Mouse (Mus musculus): ENCODE measurements around the gene Gtf2f2.
A peak's percentile ranks its signal among the peaks of the same experiment; 100 is the strongest.
"Not testable (repeated sequence)": the region's sequence is repeated elsewhere in the genome, so short reads cannot be mapped to it uniquely, and the experiment has no call there.

Gene Gtf2f2

DNA sequence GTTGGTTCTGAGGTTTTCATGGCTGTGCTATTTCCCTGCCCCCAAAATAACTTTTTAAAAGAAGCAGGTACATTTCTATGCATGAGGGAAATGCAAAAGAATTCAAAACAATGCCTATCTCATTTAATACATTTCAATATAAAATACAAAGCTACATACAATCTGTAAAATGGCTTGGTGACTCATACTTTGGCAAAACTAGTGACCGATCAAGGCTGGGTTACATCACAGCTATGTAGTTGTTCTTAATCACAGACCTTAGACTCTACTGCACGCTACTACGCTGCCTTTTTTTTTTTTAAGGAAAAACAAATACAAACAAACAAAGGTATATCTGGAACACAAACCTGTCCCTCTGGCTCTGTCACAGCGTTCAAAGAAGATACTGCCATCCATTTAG is 18.3 kb downstream of the Gtf2f2 start:
- DNase-seq = no peak

DNA sequence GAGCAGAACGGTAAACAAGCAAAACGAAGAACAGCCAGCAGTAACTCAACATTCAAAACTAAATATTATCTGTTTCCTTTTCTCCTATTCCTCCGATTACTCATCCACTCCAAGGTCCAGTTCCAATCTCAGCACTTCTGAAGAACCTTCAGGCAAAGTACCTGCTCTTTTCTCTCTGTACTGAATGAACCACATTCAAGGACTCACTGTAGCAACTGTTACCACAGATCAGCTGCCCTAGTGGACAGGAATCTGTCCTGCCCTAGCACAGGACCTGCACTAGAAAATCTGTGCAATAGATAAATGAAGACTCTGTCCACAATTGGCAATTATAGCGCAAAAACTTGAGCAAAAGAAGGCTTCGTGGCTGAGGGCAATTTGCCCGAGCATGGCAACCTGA is 19.7 kb downstream of the Gtf2f2 start:
- DNase-seq = no peak

DNA sequence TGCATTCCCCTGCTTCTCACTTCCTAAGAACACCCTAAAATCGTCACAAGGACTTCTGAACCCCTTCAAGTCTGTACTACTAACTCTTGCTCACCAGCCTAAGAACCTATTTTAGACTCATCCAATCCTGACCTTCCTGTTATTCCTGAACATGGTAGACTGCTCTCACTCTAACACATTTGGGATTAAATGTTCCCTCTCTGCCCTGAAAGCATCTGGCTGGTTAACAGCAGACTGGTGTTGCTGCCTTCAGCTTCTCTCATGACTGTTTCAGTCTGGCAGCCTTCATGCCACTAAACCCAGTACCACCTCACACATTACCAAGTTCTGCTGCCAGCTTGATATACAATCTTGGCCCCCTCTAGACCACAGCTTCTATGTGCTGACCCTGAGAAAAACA is 21.5 kb downstream of the Gtf2f2 start:
- no peak for DNase-seq

DNA sequence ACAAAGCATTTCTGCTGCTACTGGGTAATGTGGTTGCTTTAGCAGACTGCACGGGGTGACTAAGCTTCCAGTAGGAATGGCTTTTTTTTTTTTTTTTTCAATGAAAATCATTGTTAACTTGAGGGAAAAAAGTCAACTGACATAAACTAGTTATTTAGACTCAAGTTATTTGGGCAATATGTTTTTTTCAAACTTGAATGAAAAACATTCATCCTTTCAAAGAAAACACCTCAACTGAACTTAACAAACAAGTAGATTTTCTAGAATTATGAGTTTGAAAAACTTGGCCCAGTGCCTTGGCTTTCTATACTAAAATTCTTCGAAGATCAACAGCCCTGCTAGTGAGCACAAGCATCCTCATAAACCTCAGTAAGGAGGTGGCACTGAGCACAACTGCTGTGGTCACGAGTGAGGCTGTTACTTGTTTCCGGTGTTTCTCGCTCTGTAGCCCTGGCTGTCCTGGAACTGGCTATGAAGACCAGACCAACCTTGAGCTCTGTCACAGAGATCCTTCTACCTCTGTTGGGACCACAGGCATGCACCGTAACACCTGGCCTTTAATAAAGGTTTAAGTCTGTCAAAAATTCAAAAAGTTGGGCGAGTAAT is 23.7 kb downstream of the Gtf2f2 start:
- no peak for DNase-seq

DNA sequence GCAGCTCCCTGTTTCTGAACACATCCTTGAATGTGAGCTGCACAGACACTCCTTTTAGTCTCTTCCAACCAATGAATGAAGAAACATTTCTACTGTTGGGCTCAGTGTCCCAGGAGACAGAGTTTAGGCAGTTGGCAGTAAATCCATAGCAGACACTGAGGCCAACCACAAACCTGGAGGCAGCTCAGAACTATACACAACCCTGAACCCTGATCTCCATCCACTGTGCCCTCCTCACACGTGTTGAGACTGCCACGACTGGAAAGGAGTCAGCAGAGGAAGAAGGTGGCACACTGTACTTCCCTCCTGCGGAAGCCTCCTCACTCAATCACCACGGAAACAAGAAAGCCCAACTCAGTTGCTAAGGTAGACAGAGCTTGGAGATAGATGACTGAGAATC is 25.6 kb downstream of the Gtf2f2 start:
- DNase-seq = no peak

DNA sequence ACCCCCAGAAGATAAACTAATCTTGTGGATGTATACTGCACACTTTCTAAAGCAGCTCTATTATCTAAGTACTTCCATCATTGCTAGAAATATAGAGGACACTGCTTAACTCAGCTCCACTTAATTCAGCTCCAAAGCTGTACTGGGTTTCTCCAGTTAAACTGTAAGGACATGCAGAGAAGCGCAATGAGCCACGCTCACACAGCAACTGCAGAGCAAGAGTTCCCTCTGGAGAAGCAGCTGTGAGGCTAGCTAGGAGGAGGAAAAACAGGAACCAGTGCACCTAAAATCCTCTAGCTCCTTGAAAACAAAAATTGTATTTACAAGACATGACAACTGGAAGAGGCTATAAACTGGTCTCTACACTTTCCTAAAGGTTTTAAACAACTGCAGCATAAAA is 26.8 kb downstream of the Gtf2f2 start:
- no peak for DNase-seq

DNA sequence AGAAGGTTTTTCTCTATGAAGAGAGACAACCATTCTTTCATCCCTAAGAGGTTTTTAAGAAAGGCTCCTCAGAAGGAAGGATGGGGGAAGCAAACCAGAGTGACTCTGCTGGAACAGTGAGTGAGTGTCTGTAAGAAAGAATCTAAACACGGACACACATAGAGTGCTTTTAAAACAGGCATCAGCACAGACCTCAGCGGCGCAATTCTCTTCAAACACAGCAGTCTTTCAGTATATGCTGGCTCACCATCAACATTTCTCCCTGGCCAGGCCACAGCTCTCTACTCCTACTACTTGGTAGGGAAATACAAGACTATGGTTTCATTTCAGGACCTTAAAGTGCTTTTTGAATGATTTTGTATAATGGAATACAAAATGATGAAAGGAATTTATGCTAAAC is 29.4 kb downstream of the Gtf2f2 start:
- no peak for DNase-seq

DNA sequence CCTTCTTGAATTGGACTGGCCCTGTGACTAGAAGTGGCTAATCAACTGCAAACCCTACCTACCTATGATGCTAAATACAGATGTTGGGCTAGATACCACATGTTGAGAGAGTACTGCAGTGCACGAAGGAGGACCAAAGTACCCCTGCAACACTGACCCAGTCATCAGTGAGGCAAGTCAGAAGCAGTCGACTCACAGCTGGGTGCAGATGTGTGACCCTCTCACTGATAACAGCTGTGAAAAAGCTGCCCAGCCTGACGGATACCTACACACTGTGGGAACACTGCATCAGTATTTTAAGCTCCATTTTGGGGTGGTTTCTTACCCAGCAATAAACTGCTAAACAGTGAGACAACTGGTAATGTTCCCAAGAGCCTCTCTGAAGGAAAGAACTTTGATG is 34.6 kb downstream of the Gtf2f2 start:
- DNase-seq = no peak

DNA sequence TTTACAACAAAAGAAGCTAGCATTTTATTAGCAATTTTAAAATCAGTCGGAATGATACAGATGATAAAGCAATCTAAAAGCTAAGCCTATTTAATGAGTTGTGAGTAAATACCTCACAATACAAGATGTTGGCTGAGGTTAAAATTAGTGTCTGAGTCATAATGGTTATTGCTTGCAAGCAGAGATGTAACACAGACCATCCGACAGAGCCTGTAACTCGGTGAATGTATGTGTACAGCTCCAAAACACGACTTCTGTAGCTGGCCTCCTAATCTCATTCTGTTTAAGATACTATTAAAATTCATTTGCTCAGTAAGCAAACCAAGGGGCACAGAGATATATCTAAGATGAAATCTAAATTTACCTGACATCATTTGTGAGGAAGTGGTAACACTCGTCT is 43.4 kb downstream of the Gtf2f2 start:
- no peak for DNase-seq

DNA sequence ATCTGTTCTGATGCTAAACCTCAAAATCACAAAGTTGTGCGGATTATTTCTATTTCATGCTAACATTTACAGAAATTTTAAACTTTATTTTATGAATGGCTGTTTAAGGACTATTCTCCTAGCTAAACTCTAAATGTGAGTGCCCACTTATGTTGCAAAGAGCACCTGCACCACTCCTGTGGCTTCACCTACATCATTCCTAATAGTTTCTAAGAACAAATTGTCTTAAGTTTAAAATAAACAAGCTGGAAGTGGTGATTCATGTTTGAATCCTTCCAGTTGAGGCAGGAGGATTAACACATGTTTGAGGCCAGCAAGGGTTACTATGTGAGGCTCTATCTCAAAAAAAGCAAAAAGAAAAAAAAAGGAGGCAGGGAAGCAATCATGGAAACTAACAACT is 46.2 kb downstream of the Gtf2f2 start:
- no peak for DNase-seq

DNA sequence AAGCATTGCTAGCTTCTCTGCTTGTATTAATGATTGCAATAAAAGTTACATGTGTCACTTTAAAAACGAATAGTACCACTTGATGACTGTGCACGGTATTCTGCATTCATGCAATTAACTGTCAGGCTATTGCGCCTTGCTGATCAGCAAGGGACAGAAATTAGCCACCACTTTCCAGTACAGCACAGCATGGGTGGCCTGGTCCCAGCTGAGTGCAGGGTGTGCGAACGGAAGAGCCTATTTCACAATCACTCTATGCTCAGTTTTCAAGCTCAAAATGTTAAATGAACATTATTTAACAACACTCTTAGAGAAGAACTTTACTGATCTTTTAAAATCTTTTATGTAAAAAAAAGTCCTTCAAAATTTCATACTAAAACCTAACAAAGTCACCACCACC is 46.7 kb downstream of the Gtf2f2 start:
- DNase-seq = no peak

DNA sequence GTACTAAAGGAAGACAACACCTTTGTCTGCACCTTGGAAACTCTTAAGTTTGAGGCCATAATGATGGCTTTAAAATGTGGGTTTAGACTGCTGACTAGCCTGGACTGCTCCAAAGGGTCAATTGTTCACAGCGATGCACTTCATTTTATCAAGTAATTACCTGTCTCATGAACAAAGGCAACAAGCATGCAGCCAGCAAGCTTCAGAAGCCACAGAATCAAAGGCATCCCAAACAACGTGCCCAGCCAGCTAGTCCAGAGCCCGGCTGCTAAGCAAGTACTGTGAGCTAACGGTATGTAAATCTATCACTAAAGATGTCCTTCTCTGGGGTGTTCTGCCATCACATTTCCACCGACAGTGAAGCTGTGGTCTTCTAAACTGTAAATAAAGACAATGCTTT is 47.5 kb downstream of the Gtf2f2 start:
- no peak for DNase-seq

DNA sequence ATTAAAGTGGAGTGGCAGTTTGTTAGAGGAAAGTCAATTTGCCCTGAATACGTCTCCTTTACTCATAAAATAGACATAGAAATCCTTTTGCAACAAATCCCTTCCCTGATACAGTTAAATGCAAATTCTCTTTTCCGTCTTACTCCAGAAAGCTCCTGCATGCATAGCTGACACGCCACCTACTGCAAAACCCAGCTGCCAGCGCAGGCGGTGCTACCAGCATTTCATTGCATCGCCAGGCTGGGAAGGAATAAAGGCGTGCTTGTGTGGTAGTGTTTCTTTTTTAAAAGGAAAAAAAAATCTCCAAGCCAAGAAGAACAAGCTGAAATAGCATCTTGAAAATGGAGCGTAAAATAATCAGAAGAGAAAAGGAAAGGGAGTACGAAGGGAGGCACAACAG is 48.4 kb downstream of the Gtf2f2 start:
- DNase-seq = no peak

DNA sequence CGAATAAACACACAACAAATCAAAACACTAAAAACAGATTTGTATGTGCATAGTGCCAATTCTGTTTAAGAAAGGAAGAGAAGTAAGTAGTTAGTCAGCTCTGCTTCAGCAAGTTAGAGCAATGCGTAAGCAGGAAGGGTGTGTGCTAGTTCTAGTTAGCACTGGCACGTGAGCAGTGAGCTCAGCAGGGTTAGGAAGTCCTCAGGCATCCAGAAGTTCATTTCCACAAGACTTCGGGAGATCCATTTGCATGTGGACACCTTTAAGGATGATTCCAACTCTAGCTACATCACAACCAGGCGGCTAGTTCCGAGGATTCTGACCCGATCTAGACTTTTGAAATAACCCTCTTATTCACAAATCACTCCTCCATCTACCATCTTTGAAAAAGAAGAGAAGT is 55.9 kb downstream of the Gtf2f2 start, which contains the start of gene Kctd4:
TSS of gene Kctd4 (plus strand) at position 244 of the 400 bp plus-strand sequence.
- no peak for DNase-seq

DNA sequence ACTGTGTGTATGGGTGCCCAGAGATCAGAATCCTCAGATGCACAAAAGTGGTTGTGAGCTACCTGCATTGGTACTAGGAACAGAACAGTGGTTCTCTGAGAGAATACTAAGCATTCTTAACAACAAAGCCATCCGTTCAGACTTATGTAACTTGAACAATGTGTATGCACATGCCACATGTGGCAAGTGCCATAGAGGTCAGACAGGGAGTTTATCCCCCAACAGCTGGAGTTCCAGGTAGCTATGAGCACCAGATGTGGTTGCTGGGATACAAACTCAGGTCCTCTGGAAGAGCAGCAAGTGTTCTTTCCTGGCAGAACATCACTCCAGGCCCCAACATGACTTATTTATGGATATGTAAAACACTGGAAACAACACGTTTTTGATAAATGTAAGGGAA is 57.7 kb downstream of the Gtf2f2 start:
- no peak for DNase-seq

DNA sequence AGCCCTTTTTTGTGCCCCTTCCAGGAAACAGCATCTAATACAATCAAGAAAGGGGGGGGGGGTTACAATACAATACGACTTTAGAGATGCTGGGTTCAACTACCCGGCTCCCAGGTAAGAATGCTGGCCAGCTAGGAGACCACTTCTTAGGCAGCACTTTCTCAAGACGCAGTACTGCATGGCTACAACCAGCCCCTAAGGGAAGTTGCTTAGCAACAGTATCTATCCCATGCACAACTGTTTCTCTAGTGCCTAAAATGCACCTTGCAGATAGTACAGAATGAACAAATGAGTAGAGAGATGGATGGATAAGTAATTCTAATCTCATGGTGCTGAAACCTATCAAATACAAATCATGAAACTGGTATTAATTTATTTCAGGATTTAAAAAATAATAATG is 63.0 kb downstream of the Gtf2f2 start:
- no peak for DNase-seq

DNA sequence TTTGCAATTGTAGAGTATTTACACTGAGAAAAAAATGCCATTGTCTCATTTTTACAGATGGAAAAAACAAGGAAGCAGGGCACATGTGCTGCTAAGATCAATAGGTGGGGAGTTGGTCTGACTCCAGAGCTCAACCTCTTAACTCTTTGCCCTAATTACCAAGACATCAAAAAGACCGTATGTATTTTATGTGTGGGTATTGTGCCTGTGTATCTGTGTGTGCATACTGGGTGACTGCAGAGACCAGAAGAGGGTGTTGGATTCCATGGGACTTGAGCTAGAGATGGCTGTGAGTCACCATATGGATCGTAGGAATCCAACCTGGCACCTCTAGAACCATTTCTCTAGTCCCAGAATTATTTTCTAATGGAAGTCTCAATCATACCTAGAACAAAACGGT is 68.3 kb downstream of the Gtf2f2 start:
- no peak for DNase-seq

DNA sequence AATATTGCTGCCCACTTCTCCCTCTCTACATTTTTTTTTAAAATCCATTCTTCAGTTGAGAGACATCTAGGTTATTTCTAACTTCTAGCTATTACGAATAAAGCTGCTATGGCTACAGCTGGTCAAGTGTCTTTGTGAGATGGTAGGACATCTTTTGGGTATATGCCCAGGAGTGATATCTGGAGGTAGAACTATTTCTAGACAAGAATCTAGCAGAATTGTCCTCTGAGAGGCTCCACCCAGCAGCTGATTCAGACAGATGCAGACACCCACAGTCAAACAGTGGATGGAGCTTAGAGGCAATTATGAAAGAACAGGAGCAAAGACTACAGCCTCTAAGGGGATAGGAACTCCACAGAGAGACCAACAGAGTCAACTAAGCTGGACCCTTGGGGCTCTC is 69.2 kb downstream of the Gtf2f2 start:
- no peak for DNase-seq

DNA sequence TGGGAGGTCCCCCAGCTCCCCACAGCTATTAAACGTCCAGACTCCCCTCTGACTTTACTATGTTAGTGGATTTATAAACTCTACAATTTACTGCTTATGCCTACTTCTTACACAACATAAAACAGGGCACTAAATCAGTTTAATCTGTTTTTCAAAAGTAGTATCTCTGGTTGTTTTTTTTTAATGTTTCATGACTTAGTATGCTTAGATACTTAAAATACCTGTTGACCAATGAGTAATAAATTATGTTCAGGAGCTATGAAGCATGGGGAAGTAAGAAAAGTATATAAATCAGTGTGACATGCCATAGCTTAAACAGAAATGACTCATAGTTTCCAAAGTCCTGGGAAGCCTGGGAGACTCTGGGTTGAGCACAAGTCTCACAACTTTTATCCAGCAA is 73.0 kb downstream of the Gtf2f2 start:
- no peak for DNase-seq

DNA sequence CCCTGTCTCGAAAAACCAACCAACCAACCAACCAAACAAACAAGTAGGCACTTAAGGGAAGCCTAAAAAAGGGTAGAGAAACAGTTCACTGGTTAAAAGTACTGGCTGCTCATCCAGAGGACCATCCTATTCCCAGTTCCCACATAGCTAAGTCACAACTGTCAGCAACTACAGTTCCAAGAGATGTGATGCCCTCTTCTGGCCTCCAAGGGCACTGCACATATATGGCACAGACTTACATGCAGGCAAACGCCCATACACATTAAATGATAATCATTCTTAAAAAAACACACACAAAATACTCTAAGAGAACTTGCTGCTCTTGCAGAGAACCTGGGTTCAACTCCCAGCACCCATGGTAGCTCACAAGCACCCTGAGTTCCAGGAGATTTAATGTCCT is 76.3 kb downstream of the Gtf2f2 start:
- peak; percentile 6 for DNase-seq

DNA sequence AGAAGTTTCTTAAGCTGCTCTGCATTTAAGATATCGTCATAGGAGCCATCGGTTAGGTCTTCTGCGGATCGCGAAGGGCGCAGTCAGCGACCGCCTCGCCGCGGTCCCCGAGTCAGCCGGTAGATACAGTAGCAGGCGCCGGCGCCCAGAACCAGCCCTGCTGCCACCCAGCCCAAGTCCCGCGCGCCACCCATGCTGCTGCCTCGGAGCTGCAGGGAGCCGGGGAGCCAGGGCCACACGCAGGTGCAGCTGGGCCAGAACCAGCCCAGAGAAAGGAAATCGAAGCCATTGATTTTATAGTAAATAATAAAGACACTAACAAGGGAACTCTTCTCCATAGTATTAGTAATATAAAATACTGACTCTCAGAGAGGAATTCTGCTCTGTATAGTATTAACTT is 79.4 kb downstream of the Gtf2f2 start:
- peak; percentile 10 for DNase-seq

DNA sequence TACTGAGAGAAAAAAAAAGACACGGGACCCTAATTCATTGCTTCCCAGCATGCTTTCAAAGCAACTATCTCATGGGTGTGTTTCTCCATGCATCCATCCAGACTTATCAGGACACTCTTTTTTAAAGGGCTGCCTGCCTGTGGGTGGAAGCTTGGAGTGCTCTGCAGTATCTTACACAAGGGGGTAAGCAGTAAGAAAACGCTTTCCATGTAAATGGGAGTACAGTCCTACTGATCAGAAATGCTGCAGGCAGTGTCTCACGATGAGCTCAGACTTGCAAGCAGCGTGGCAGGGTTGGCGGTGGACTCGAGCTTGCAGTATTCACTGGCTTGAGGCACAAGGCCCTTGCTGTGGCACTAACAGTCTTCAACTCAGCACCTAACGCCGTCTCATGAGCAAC is 81.0 kb downstream of the Gtf2f2 start:
- not testable (repeated sequence) for DNase-seq

DNA sequence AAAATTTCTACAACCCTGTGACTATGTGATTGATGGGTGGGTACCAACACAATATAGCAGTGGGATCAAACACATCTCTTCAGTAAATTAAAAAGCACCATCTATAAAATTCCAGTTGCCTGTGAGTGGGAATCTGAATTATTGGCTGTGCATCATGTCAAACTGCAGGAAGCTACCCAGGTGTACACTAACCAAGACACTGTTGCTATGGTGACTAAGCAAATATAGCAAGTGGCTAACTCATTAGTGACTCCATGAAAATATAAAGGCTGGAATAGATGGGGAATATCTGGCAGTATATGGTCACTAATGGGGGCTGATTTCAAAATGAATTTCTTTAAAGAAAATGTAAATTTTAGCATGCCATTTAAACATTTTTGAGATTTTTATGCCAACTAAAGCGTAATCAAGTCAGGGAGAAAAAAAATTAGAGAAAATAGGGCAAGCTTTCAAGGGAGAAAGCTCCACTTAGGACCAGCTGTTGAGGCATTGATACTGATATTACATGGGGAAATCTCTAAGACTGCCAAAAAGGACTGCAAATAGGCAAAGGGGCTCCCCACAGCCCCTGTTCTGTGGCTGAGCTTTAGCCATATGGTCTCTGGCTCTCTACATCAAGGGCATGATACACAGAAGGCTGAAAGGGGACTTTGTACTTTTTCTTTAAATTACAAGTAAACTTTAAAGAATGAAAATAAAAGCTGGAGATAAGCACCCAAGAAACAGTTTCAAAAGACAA is 87.2 kb downstream of the Gtf2f2 start:
- DNase-seq = no peak

DNA sequence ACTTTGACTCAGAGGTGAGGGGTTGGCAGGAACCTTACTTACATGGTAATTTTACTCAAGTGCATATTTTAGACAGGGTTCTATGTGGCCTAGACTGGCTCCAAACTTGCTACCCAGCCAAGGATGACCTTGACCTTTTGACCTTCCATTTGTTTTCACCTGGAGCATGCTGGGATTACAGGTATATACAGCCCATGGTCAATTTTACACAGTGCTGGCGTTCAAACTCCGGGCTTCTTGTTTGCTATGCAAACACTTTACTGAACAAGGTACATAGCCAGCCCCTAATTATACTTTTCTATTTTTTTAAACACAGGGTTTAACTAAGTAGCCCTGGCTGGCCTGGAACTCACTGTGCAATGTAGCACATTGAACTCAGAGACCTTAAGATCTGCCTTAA is 98.0 kb downstream of the Gtf2f2 start:
- no peak for DNase-seq

DNA sequence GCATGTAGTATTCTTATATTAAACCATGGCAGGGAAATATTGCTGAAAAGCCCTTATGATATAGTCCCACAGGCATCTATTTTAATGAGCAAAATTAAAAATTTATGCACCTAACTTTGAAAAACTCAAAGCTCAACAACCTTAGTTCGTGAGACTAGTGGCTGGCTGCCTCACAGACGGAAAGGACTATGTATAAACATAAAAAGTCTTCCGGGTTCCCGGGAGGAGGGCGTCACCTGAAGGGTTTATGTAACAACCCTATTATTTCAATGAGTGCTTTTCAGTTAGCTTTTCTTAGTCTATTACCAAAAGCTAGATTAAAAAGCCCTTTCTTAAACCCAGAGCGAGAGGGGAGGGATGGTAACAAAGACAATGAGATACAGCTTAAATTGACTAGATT is 98.7 kb downstream of the Gtf2f2 start:
- no peak for DNase-seq

Data from lung, postnatal 10 days (tissue).